Mouse (Mus musculus): ENCODE results near the gene Cap1. TPM values are rescaled to one million over a fixed set of nuclear protein-coding genes. Genes with fewer than 3 reads are reported as not detected.
A peak's percentile ranks its signal among the peaks of the same experiment; 100 is the strongest.

Gene Cap1
- total RNA-seq, 1 experiment, result 130 TPM

GRCm38 (mm10) chr4:122836403-122836775 lies 49.5 kb downstream of the Cap1 start:
- in situ Hi-C loops (cut with MboI; ENCODE audit: low sequenced_read_pairs in 2 of 2, unreplicated experiment in 2 of 2), result no loop called here
- peaks cover 0 to 3% of the 10 kb centered on the region in 2 experiments; a peak in 2 of 4 replicates for H3K4me1 ChIP-seq (ENCODE audit: control insufficient read depth in 2 of 2, insufficient read depth in 2 of 2, low read length in 2 of 2, poor library complexity in 1 of 2)
- no peak overlapping the region for H3K27ac ChIP-seq (ENCODE audit: insufficient read depth, low read depth, low read length, poor library complexity, severe bottlenecking)
- H3K4me3 ChIP-seq (ENCODE audit: insufficient read depth in 1 of 2, low read depth in 1 of 2, low read length in 2 of 2, poor library complexity in 1 of 2, severe bottlenecking in 1 of 2), result peak overlapping the region; percentile 78 to 89
- no peaks in the 10 kb centered on the region for H3K9me3 ChIP-seq (ENCODE audit: control insufficient read depth, insufficient read depth, low read depth, low read length)
- no peak for TF ChIP-seq MAFK (IDR thresholded peaks at IDR 0.05; ENCODE audit: insufficient read depth, low read depth, low read length)
- TF ChIP-seq CHD2 (IDR thresholded peaks at IDR 0.05; ENCODE audit: low read depth, low read length), result no peak
- TF ChIP-seq ZNF384 (IDR thresholded peaks at IDR 0.05; ENCODE audit: low read depth, low read length), result no peak
- no peak for TF ChIP-seq ZC3H11A (IDR thresholded peaks at IDR 0.05; ENCODE audit: borderline replicate concordance, low read depth, low read length)
- no peak for TF ChIP-seq HCFC1 (IDR thresholded peaks at IDR 0.05; ENCODE audit: borderline replicate concordance, insufficient read depth, low read length)
- no peaks in the 10 kb centered on the region for H3K36me3 ChIP-seq (ENCODE audit: control insufficient read depth, insufficient read depth, low read length, poor library complexity, severe bottlenecking)
- peak overlapping the region; percentile 86 for H3K9ac ChIP-seq (ENCODE audit: insufficient read depth, low read depth, low read length, poor library complexity, severe bottlenecking)
- DNase-seq (ENCODE audit: low read depth, low spot score), result no peak

- in situ Hi-C loops (cut with MboI; ENCODE audit: low sequenced_read_pairs in 2 of 2, unreplicated experiment in 2 of 2), result no loop called here
- H3K27ac ChIP-seq (ENCODE audit: insufficient read depth, low read depth, low read length, poor library complexity, severe bottlenecking), result no peak within 1 kb of the TSS
- H3K4me1 ChIP-seq (ENCODE audit: control insufficient read depth in 2 of 2, insufficient read depth in 2 of 2, low read length in 2 of 2, poor library complexity in 1 of 2), result peaks cover 0 to 3% of the 10 kb centered on the region in 2 experiments; a peak in 2 of 4 replicates
These were observed 50.1 kb downstream of the Cap1 start, which contains the start of gene Ppt1 for GRCm38 (mm10) chr4:122835530-122836402. Ppt1 (plus strand) TSS chr4:122836242.

GRCm38 (mm10) chr4:122831888-122832287 lies 54.0 kb downstream of the Cap1 start:
- no peak for DNase-seq (ENCODE audit: low read depth, low spot score)
- no peak for TF ChIP-seq CHD2 (IDR thresholded peaks at IDR 0.05; ENCODE audit: low read depth, low read length)
- TF ChIP-seq ZC3H11A (IDR thresholded peaks at IDR 0.05; ENCODE audit: borderline replicate concordance, low read depth, low read length), result no peak
- TF ChIP-seq MAFK (IDR thresholded peaks at IDR 0.05; ENCODE audit: insufficient read depth, low read depth, low read length), result no peak
- TF ChIP-seq HCFC1 (IDR thresholded peaks at IDR 0.05; ENCODE audit: borderline replicate concordance, insufficient read depth, low read length), result no peak
- TF ChIP-seq ZNF384 (IDR thresholded peaks at IDR 0.05; ENCODE audit: low read depth, low read length), result no peak
- in situ Hi-C loops (cut with MboI; ENCODE audit: low sequenced_read_pairs in 2 of 2, unreplicated experiment in 2 of 2), result no loop called here
- no peak overlapping the region for H3K4me3 ChIP-seq (ENCODE audit: insufficient read depth in 1 of 2, low read depth in 1 of 2, low read length in 2 of 2, poor library complexity in 1 of 2, severe bottlenecking in 1 of 2)
- no peaks in the 10 kb centered on the region for H3K36me3 ChIP-seq (ENCODE audit: control insufficient read depth, insufficient read depth, low read length, poor library complexity, severe bottlenecking)
- no peak overlapping the region for H3K27ac ChIP-seq (ENCODE audit: insufficient read depth, low read depth, low read length, poor library complexity, severe bottlenecking)
- no peak overlapping the region for H3K9ac ChIP-seq (ENCODE audit: insufficient read depth, low read depth, low read length, poor library complexity, severe bottlenecking)
- H3K4me1 ChIP-seq (ENCODE audit: control insufficient read depth in 2 of 2, insufficient read depth in 2 of 2, low read length in 2 of 2, poor library complexity in 1 of 2), result peaks cover 0 to under 1% of the 10 kb centered on the region in 2 experiments; a peak in 2 of 4 replicates
- H3K9me3 ChIP-seq (ENCODE audit: control insufficient read depth, insufficient read depth, low read depth, low read length), result no peaks in the 10 kb centered on the region

More at GRCm38 (mm10) chr4:122835530-122836402, 50.1 kb downstream of the Cap1 start, which contains the start of gene Ppt1:
- Histone ChIP-seq H3K36me3 (ENCODE audit: control insufficient read depth, insufficient read depth, low read length, poor library complexity, severe bottlenecking) (no peaks in the 10 kb centered on the region), H3K9me3 (ENCODE audit: control insufficient read depth, insufficient read depth, low read depth, low read length) (no peaks in the 10 kb centered on the region), H3K9ac (ENCODE audit: insufficient read depth, low read depth, low read length, poor library complexity, severe bottlenecking) (peak within 1 kb of the TSS; percentile 86), H3K4me3 (ENCODE audit: insufficient read depth in 1 of 2, low read depth in 1 of 2, low read length in 2 of 2, poor library complexity in 1 of 2, severe bottlenecking in 1 of 2) (peak within 1 kb of the TSS; percentile 78 to 89)
- DNase-seq (ENCODE audit: low read depth, low spot score), result peak; percentile 78
- TF ChIP-seq CHD2 (IDR thresholded peaks at IDR 0.05; ENCODE audit: low read depth, low read length), result no peak
- no peak for TF ChIP-seq ZC3H11A (IDR thresholded peaks at IDR 0.05; ENCODE audit: borderline replicate concordance, low read depth, low read length)
- TF ChIP-seq HCFC1 (IDR thresholded peaks at IDR 0.05; ENCODE audit: borderline replicate concordance, insufficient read depth, low read length), result no peak
- no peak for TF ChIP-seq MAFK (IDR thresholded peaks at IDR 0.05; ENCODE audit: insufficient read depth, low read depth, low read length)
- no peak for TF ChIP-seq ZNF384 (IDR thresholded peaks at IDR 0.05; ENCODE audit: low read depth, low read length)

GRCm38 (mm10) chr4:122829339-122829738 lies 56.5 kb downstream of the Cap1 start:
- Histone ChIP-seq H3K36me3 (ENCODE audit: control insufficient read depth, insufficient read depth, low read length, poor library complexity, severe bottlenecking) (no peaks in the 10 kb centered on the region), H3K4me1 (ENCODE audit: control insufficient read depth in 2 of 2, insufficient read depth in 2 of 2, low read length in 2 of 2, poor library complexity in 1 of 2) (no peaks in the 10 kb centered on the region), H3K27ac (ENCODE audit: insufficient read depth, low read depth, low read length, poor library complexity, severe bottlenecking) (no peak overlapping the region), H3K9ac (ENCODE audit: insufficient read depth, low read depth, low read length, poor library complexity, severe bottlenecking) (no peak overlapping the region), H3K9me3 (ENCODE audit: control insufficient read depth, insufficient read depth, low read depth, low read length) (no peaks in the 10 kb centered on the region), H3K4me3 (ENCODE audit: insufficient read depth in 1 of 2, low read depth in 1 of 2, low read length in 2 of 2, poor library complexity in 1 of 2, severe bottlenecking in 1 of 2) (no peak overlapping the region)
- in situ Hi-C loops (cut with MboI; ENCODE audit: low sequenced_read_pairs in 2 of 2, unreplicated experiment in 2 of 2), result no loop called here
- DNase-seq (ENCODE audit: low read depth, low spot score), result no peak
- TF ChIP-seq MAFK (IDR thresholded peaks at IDR 0.05; ENCODE audit: insufficient read depth, low read depth, low read length), result no peak
- TF ChIP-seq HCFC1 (IDR thresholded peaks at IDR 0.05; ENCODE audit: borderline replicate concordance, insufficient read depth, low read length), result no peak
- no peak for TF ChIP-seq ZNF384 (IDR thresholded peaks at IDR 0.05; ENCODE audit: low read depth, low read length)
- no peak for TF ChIP-seq CHD2 (IDR thresholded peaks at IDR 0.05; ENCODE audit: low read depth, low read length)
- TF ChIP-seq ZC3H11A (IDR thresholded peaks at IDR 0.05; ENCODE audit: borderline replicate concordance, low read depth, low read length), result no peak
